Mouse (Mus musculus): ENCODE results near the gene E130208F15Rik. TPM values are rescaled to one million over a fixed set of nuclear protein-coding genes. Genes with fewer than 3 reads are reported as not detected.
A peak's percentile ranks its signal among the peaks of the same experiment; 100 is the strongest.

The E130208F15Rik gene
- polyA plus RNA-seq, 1 experiment from 2014 or later = 2.8 TPM

DNA sequence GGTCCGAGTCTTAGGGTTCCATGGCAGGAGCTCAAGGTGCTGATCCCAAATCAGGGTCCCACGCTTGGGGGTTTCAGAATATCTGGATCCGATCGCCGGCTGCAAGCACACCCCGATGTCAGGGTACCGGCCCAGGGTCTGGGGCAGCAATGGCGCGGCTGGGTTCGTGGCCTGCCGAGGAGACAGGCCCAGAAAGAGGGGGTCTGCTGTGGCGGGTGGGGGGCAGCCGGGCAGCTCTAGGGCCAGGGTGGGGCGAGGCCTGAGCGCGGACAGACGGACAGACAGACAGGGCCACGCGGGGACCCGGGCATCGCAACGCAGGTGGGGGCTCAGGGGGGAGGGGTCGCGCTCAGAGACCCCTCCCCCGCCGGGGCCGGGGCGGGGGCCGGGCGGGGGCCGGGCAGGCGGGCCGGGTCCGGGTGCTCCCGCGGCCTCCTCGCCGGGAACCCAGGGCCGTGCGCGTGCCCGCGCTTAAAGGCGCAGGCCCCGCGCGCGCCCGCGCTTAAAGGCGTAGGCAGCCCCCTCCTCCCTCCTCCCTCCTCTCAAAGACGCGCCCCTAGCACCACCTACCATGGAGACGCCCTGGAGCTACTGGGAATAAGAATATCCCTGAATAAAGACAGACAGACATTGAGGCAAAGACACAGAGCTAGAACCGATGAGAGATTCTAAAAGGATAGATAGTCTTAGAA is 41.3 kb downstream of the E130208F15Rik start, which contains the start of gene Lrfn3:
Gene Lrfn3 (minus strand): TSS at position 121 of the 692 bp plus-strand sequence.
- Histone ChIP-seq H3K27ac (ENCODE audit: low read length) (no peak within 1 kb of the TSS; the same call in 1 of the 2 replicates), H3K9me3 (ENCODE audit: control insufficient read depth, low read length) (no peaks in the 10 kb centered on the region), H3K4me3 (ENCODE audit: low read length) (peak within 1 kb of the TSS; percentile 67), H3K27me3 (replicated peaks; ENCODE audit: control insufficient read depth, insufficient read depth, low read length) (no peaks in the 10 kb centered on the region), H3K4me2 (ENCODE audit: low read depth, low read length) (peak within 1 kb of the TSS; percentile 89), H3K9ac (ENCODE audit: low read depth, low read length) (peak within 1 kb of the TSS; percentile 82), H3K4me1 (ENCODE audit: control insufficient read depth, insufficient read depth, low read length) (peaks cover 33% of the 10 kb centered on the region), H3K36me3 (ENCODE audit: control insufficient read depth, insufficient read depth, low read length) (no peaks in the 10 kb centered on the region)
- WGBS = 1% methylated on average over 43 of the region's 55 CpGs
- peak; percentile 54 for ATAC-seq

DNA sequence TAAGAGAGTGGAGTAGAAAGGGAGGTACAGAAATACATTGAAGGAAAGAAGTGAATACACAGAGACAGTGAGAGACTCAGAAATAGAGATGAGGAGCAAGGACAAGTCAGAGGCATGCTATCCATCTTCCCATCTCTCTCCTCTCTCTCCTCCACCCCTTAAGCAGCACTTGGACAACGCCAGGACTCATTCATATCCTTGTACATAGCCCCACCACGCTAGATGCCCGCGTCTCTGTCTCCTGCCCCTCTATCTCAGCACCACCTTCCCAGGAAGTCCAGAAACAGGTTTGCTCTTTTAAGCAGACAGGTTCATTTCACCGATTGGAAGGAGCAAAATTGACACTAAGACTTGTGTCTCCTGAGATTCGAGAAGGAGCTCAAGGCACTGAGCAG is 41.8 kb downstream of the E130208F15Rik start:
- Histone ChIP-seq H3K27me3 (replicated peaks; ENCODE audit: control insufficient read depth, insufficient read depth, low read length) (no peaks in the 10 kb centered on the region), H3K27ac (ENCODE audit: low read length) (no peak overlapping the region), H3K4me3 (ENCODE audit: low read length) (peak overlapping the region; percentile 67), H3K4me1 (ENCODE audit: control insufficient read depth, insufficient read depth, low read length) (peaks cover 28% of the 10 kb centered on the region), H3K9me3 (ENCODE audit: control insufficient read depth, low read length) (no peaks in the 10 kb centered on the region), H3K4me2 (ENCODE audit: low read depth, low read length) (peak overlapping the region; percentile 89), H3K36me3 (ENCODE audit: control insufficient read depth, insufficient read depth, low read length) (no peaks in the 10 kb centered on the region), H3K9ac (ENCODE audit: low read depth, low read length) (peak overlapping the region; percentile 82)
- ATAC-seq = no peak
- 64% methylated on average over 6 of the region's 6 CpGs for WGBS

DNA sequence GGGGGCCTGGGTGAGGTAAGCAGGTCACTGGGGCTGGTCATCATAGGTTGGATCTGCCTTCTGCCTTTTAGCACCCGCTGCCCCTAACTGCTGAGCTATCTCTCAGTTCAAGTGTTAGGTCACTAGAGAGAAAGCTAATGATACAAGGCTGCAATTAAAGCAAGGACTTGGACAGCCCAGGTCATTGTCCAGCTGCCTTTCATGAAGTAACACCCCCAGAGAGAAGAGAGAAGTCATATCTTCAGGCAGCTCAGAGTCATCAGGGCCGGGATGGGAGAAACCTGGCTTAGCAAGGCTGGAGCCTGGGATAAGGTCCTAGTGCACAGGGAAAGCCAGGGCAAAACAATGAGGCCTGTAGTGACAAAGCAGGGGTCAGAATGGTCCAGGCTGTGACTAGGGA is 45.9 kb downstream of the E130208F15Rik start:
- no peaks in the 10 kb centered on the region for H3K9me3 ChIP-seq (ENCODE audit: control insufficient read depth, low read length)
- ATAC-seq = no peak
- no peaks in the 10 kb centered on the region for H3K27me3 ChIP-seq (replicated peaks; ENCODE audit: control insufficient read depth, insufficient read depth, low read length)
- H3K4me1 ChIP-seq (ENCODE audit: control insufficient read depth, insufficient read depth, low read length) = peaks cover 4% of the 10 kb centered on the region
- H3K9ac ChIP-seq (ENCODE audit: low read depth, low read length) = no peak overlapping the region
- no peaks in the 10 kb centered on the region for H3K36me3 ChIP-seq (ENCODE audit: control insufficient read depth, insufficient read depth, low read length)
- H3K27ac ChIP-seq (ENCODE audit: low read length) = no peak overlapping the region
- 65% methylated on average over 2 of the region's 2 CpGs for WGBS
- H3K4me2 ChIP-seq (ENCODE audit: low read depth, low read length) = no peak overlapping the region
- H3K4me3 ChIP-seq (ENCODE audit: low read length) = no peak overlapping the region

Other genes with a start within 250 kb of the E130208F15Rik start
- gene Zfp82, start 248.8 kb upstream of the E130208F15Rik start, polyA plus RNA-seq (2015; fragmentation: Nextera tagmentation; extraction: Ambion mirVana) = 4.2 and 4.4 TPM in 2 replicates
- gene Gm26920, start 231.3 kb upstream of the E130208F15Rik start, polyA plus RNA-seq (2015; fragmentation: Nextera tagmentation; extraction: Ambion mirVana) = 0.62 TPM in 1 of 2 replicates, not detected in the other
- gene Zfp566, start 231.2 kb upstream of the E130208F15Rik start, polyA plus RNA-seq (2015; fragmentation: Nextera tagmentation; extraction: Ambion mirVana) = 4.3 and 5.3 TPM in 2 replicates
- gene Zfp260, start 227.0 kb upstream of the E130208F15Rik start, polyA plus RNA-seq (2015; fragmentation: Nextera tagmentation; extraction: Ambion mirVana) = 60.8 and 61.0 TPM in 2 replicates
- gene Zfp382, start 199.8 kb upstream of the E130208F15Rik start, polyA plus RNA-seq (2015; fragmentation: Nextera tagmentation; extraction: Ambion mirVana) = 5.0 and 6.6 TPM in 2 replicates
- 9.2 and 9.7 TPM in 2 replicates for gene Zfp146, start 152.0 kb upstream of the E130208F15Rik start, polyA plus RNA-seq (2015; fragmentation: Nextera tagmentation; extraction: Ambion mirVana)
- 41.5 and 50.1 TPM in 2 replicates for gene Cox7a1, start 137.6 kb upstream of the E130208F15Rik start, polyA plus RNA-seq (2015; fragmentation: Nextera tagmentation; extraction: Ambion mirVana)
- 80.2 and 86.9 TPM in 2 replicates for gene Capns1, start 122.9 kb upstream of the E130208F15Rik start, polyA plus RNA-seq (2015; fragmentation: Nextera tagmentation; extraction: Ambion mirVana)
- gene Polr2i, start 89.8 kb upstream of the E130208F15Rik start, polyA plus RNA-seq (2015; fragmentation: Nextera tagmentation; extraction: Ambion mirVana) = 99.2 and 103 TPM in 2 replicates
- 139 and 142 TPM in 2 replicates for gene Tbcb, start 89.5 kb upstream of the E130208F15Rik start, polyA plus RNA-seq (2015; fragmentation: Nextera tagmentation; extraction: Ambion mirVana)
- gene Ovol3, start 86.0 kb upstream of the E130208F15Rik start, polyA plus RNA-seq (2015; fragmentation: Nextera tagmentation; extraction: Ambion mirVana) = not detected in 2 replicates
- gene Thap8, start 41.6 kb upstream of the E130208F15Rik start, polyA plus RNA-seq (2015; fragmentation: Nextera tagmentation; extraction: Ambion mirVana) = 0.22 and 0.37 TPM in 2 replicates
- 5.7 and 7.3 TPM in 2 replicates for gene Wdr62, start 41.3 kb upstream of the E130208F15Rik start, polyA plus RNA-seq (2015; fragmentation: Nextera tagmentation; extraction: Ambion mirVana)
- 20.9 and 22.1 TPM in 2 replicates for gene Clip3, start 30.0 kb upstream of the E130208F15Rik start, polyA plus RNA-seq (2015; fragmentation: Nextera tagmentation; extraction: Ambion mirVana)
- 68.8 and 70.6 TPM in 2 replicates for gene Alkbh6, start 13.0 kb upstream of the E130208F15Rik start, polyA plus RNA-seq (2015; fragmentation: Nextera tagmentation; extraction: Ambion mirVana)
- gene Syne4, start 6.9 kb upstream of the E130208F15Rik start, polyA plus RNA-seq (2015; fragmentation: Nextera tagmentation; extraction: Ambion mirVana) = 58.9 and 59.7 TPM in 2 replicates
- 13.8 and 14.3 TPM in 2 replicates for gene Sdhaf1, start 2.2 kb downstream of the E130208F15Rik start, polyA plus RNA-seq (2015; fragmentation: Nextera tagmentation; extraction: Ambion mirVana)
- gene Lrfn3, start 41.0 kb downstream of the E130208F15Rik start, polyA plus RNA-seq (2015; fragmentation: Nextera tagmentation; extraction: Ambion mirVana) = 2.5 and 3.0 TPM in 2 replicates
- 55.2 and 59.9 TPM in 2 replicates for gene Tyrobp, start 92.0 kb downstream of the E130208F15Rik start, polyA plus RNA-seq (2015; fragmentation: Nextera tagmentation; extraction: Ambion mirVana)
- 2.4 and 3.1 TPM in 2 replicates for gene Hcst, start 98.1 kb downstream of the E130208F15Rik start, polyA plus RNA-seq (2015; fragmentation: Nextera tagmentation; extraction: Ambion mirVana)
- 2.6 TPM in 2 replicates for gene Nfkbid, start 100.0 kb downstream of the E130208F15Rik start, polyA plus RNA-seq (2015; fragmentation: Nextera tagmentation; extraction: Ambion mirVana)
- 32.4 and 33.3 TPM in 2 replicates for gene Aplp1, start 123.8 kb downstream of the E130208F15Rik start, polyA plus RNA-seq (2015; fragmentation: Nextera tagmentation; extraction: Ambion mirVana)
- gene Kirrel2, start 135.9 kb downstream of the E130208F15Rik start, polyA plus RNA-seq (2015; fragmentation: Nextera tagmentation; extraction: Ambion mirVana) = 1.0 and 1.1 TPM in 2 replicates
- gene Nphs1, start 136.6 kb downstream of the E130208F15Rik start, polyA plus RNA-seq (2015; fragmentation: Nextera tagmentation; extraction: Ambion mirVana) = 0.94 and 1.8 TPM in 2 replicates
- gene Prodh2, start 171.9 kb downstream of the E130208F15Rik start, polyA plus RNA-seq (2015; fragmentation: Nextera tagmentation; extraction: Ambion mirVana) = 9.9 and 13.0 TPM in 2 replicates
- gene Arhgap33, start 213.3 kb downstream of the E130208F15Rik start, polyA plus RNA-seq (2015; fragmentation: Nextera tagmentation; extraction: Ambion mirVana) = 5.6 and 6.4 TPM in 2 replicates
- 48.4 and 53.8 TPM in 2 replicates for gene Hspb6, start 230.4 kb downstream of the E130208F15Rik start, polyA plus RNA-seq (2015; fragmentation: Nextera tagmentation; extraction: Ambion mirVana)
- 6.3 and 7.6 TPM in 2 replicates for gene Proser3, start 230.6 kb downstream of the E130208F15Rik start, polyA plus RNA-seq (2015; fragmentation: Nextera tagmentation; extraction: Ambion mirVana)
- gene Lin37, start 238.1 kb downstream of the E130208F15Rik start, polyA plus RNA-seq (2015; fragmentation: Nextera tagmentation; extraction: Ambion mirVana) = 44.5 and 50.0 TPM in 2 replicates
- gene U2af1l4, start 241.6 kb downstream of the E130208F15Rik start, polyA plus RNA-seq (2015; fragmentation: Nextera tagmentation; extraction: Ambion mirVana) = 71.2 and 73.8 TPM in 2 replicates
- gene Gm49396, start 241.6 kb downstream of the E130208F15Rik start, polyA plus RNA-seq (2015; fragmentation: Nextera tagmentation; extraction: Ambion mirVana) = 9.2 and 9.3 TPM in 2 replicates
- 158 and 168 TPM in 2 replicates for gene Psenen, start 241.9 kb downstream of the E130208F15Rik start, polyA plus RNA-seq (2015; fragmentation: Nextera tagmentation; extraction: Ambion mirVana)
- gene Igflr1, start 243.7 kb downstream of the E130208F15Rik start, polyA plus RNA-seq (2015; fragmentation: Nextera tagmentation; extraction: Ambion mirVana) = 3.7 and 5.4 TPM in 2 replicates